Mouse (Mus musculus): ENCODE results near the gene Osbpl9.

The Osbpl9 gene

GRCm38 (mm10) chr4:109136475-109137125 lies 65.5 kb downstream of the Osbpl9 start:
- no peak for DNase-seq (ENCODE audit: extremely low read depth, low read depth, low spot score)

GRCm38 (mm10) chr4:109134955-109135354 lies 67.1 kb downstream of the Osbpl9 start:
- DNase-seq (ENCODE audit: extremely low read depth, low read depth, low spot score) = no peak

- DNase-seq (ENCODE audit: extremely low read depth, low read depth, low spot score) = no peak
Measured at GRCm38 (mm10) chr4:109131256-109131872, 70.7 kb downstream of the Osbpl9 start.

GRCm38 (mm10) chr4:109128971-109129370 lies 73.1 kb downstream of the Osbpl9 start:
- no peak for DNase-seq (ENCODE audit: extremely low read depth, low read depth, low spot score)

- no peak for DNase-seq (ENCODE audit: extremely low read depth, low read depth, low spot score)
Measured at GRCm38 (mm10) chr4:109128017-109128416, 74.1 kb downstream of the Osbpl9 start.

GRCm38 (mm10) chr4:109126834-109127564 lies 75.1 kb downstream of the Osbpl9 start:
- no peak for DNase-seq (ENCODE audit: extremely low read depth, low read depth, low spot score)

GRCm38 (mm10) chr4:109125746-109126425 lies 76.2 kb downstream of the Osbpl9 start:
- no peak for DNase-seq (ENCODE audit: extremely low read depth, low read depth, low spot score)

- DNase-seq (ENCODE audit: extremely low read depth, low read depth, low spot score) = no peak
Measured at GRCm38 (mm10) chr4:109122830-109123555, 79.1 kb downstream of the Osbpl9 start.

GRCm38 (mm10) chr4:109120735-109121134 lies 81.3 kb downstream of the Osbpl9 start:
- no peak for DNase-seq (ENCODE audit: extremely low read depth, low read depth, low spot score)

GRCm38 (mm10) chr4:109119641-109120125 lies 82.4 kb downstream of the Osbpl9 start:
- no peak for DNase-seq (ENCODE audit: extremely low read depth, low read depth, low spot score)

GRCm38 (mm10) chr4:109118327-109118659 lies 83.8 kb downstream of the Osbpl9 start:
- no peak for DNase-seq (ENCODE audit: extremely low read depth, low read depth, low spot score)

- DNase-seq (ENCODE audit: extremely low read depth, low read depth, low spot score) = peak; percentile 45
Measured at GRCm38 (mm10) chr4:109117596-109118326, 84.3 kb downstream of the Osbpl9 start.

- DNase-seq (ENCODE audit: extremely low read depth, low read depth, low spot score) = no peak
Measured at GRCm38 (mm10) chr4:109116938-109117337, 85.1 kb downstream of the Osbpl9 start.

- no peak for DNase-seq (ENCODE audit: extremely low read depth, low read depth, low spot score)
Measured at GRCm38 (mm10) chr4:109116494-109116893, 85.6 kb downstream of the Osbpl9 start.

- DNase-seq (ENCODE audit: extremely low read depth, low read depth, low spot score) = no peak
Measured at GRCm38 (mm10) chr4:109115742-109116141, 86.3 kb downstream of the Osbpl9 start.

- DNase-seq (ENCODE audit: extremely low read depth, low read depth, low spot score) = no peak
Measured at GRCm38 (mm10) chr4:109114308-109114707, 87.8 kb downstream of the Osbpl9 start.

- DNase-seq (ENCODE audit: extremely low read depth, low read depth, low spot score) = no peak
Measured at GRCm38 (mm10) chr4:109112915-109113505, 89.1 kb downstream of the Osbpl9 start.

- no peak for DNase-seq (ENCODE audit: extremely low read depth, low read depth, low spot score)
Measured at GRCm38 (mm10) chr4:109110978-109111377, 91.1 kb downstream of the Osbpl9 start.

GRCm38 (mm10) chr4:109109686-109110085 lies 92.4 kb downstream of the Osbpl9 start:
- DNase-seq (ENCODE audit: extremely low read depth, low read depth, low spot score) = no peak

- DNase-seq (ENCODE audit: extremely low read depth, low read depth, low spot score) = no peak
Measured at GRCm38 (mm10) chr4:109109012-109109411, 93.1 kb downstream of the Osbpl9 start.

Measured in fat pad, adult 2 months (tissue).